In the genomic region with DNA sequence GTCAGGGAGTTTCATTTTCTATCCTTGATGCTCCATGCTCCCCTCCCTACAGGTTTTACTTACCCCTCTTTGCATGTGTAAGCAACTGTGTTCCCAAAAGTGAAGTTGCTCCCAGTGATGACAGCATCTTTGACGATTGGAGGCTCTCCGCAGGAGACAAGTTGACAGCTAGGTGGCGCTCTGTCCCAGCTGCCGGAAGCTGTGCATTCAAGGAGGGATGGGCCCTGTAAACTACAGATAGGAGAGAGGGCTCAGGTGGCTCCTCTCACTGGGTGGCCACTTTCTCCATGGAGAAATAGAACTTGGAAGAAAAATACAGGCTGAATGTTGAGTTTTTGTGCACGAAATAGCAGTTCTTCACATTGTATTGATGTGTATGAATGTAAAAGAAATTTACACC, we compare ENCODE assay signal across 8 mouse cellular contexts.
DNase-seq lines count a peak whose midpoint lies in the region; ATAC-seq and TF ChIP-seq lines count a peak whose summit lies in the region.

No protein-coding gene starts in this region.

- ATAC-seq in activated CD4-positive, CD25-positive, alpha-beta regulatory T cell, adult 4 months, result peak; percentile 71
- ATAC-seq in lung, postnatal 0 days, result no peak

- H3K9me3 ChIP-seq in lung, postnatal 0 days (ENCODE audit: low read length), result no peaks in the 10 kb centered on the region

- H3K79me2 ChIP-seq in C2C12 (ENCODE audit: control insufficient read depth, insufficient read depth), result no peaks in the 10 kb centered on the region

- H3K9ac ChIP-seq in lung, postnatal 0 days (replicated peaks; ENCODE audit: low read depth), result no peak overlapping the region

- WGBS in lung, postnatal 0 days, result 11% methylated on average over 5 of the region's 5 CpGs

- H3K4me3 ChIP-seq in C2C12 (ENCODE audit: insufficient read depth, poor library complexity, severe bottlenecking), result no peak overlapping the region
- H3K4me3 ChIP-seq in lung, postnatal 0 days (ENCODE audit: low read depth, low read length), result no peak overlapping the region

- no peaks in the 10 kb centered on the region for H3K79me3 ChIP-seq in C2C12 (ENCODE audit: low read depth)

- H3K27ac ChIP-seq in lung, postnatal 0 days (ENCODE audit: low read length), result no peak overlapping the region

- no peak for TF ChIP-seq EP300 in lung, postnatal 0 days (IDR thresholded peaks at IDR 0.05)

- H3K4me1 ChIP-seq in lung, postnatal 0 days (ENCODE audit: insufficient read depth, low read depth, low read length), result no peaks in the 10 kb centered on the region

- H3ac ChIP-seq in C2C12 (ENCODE audit: control insufficient read depth, insufficient read length, low read depth), result no peak overlapping the region

- no peaks in the 10 kb centered on the region for H3K36me3 ChIP-seq in C2C12 (ENCODE audit: control insufficient read depth, insufficient read depth)
- H3K36me3 ChIP-seq in lung, postnatal 0 days (ENCODE audit: insufficient read depth, low read length), result no peaks in the 10 kb centered on the region

- H3K27me3 ChIP-seq in C2C12 (ENCODE audit: control insufficient read depth, insufficient read depth, insufficient read length), result no peaks in the 10 kb centered on the region
- H3K27me3 ChIP-seq in lung, postnatal 0 days (replicated peaks; ENCODE audit: insufficient read depth, low read length), result no peaks in the 10 kb centered on the region

- peak; percentile 86 for TF ChIP-seq CTCF in C2C12 (IDR thresholded peaks at IDR 0.05; ENCODE audit: control insufficient read depth, insufficient read depth, insufficient read length)
- peak; percentile 93 for TF ChIP-seq CTCF in lung, postnatal 0 days (IDR thresholded peaks at IDR 0.05)

- peak; percentile 62 to 82 for DNase-seq in cerebellum, postnatal 4 days (ENCODE audit: low spot score in 2 of 2)
- DNase-seq in gastrocnemius, postnatal 10 days, result peak; percentile 76
- peak; percentile 86 to 87 for DNase-seq in kidney, postnatal 4 days
- peak; percentile 73 for DNase-seq in lung, postnatal 0 days (ENCODE audit: low spot score)
- peak; percentile 83 for DNase-seq in retina, embryonic 14.5 days (ENCODE audit: low spot score)
- peak; percentile 92 for DNase-seq in thymus, postnatal 4 days

- H3K4me2 ChIP-seq in lung, postnatal 0 days (replicated peaks; ENCODE audit: low read depth, low read length), result no peak overlapping the region

TF ChIP-seq in C2C12, 6 proteins besides CTCF, POLR2A, EP300 and RAD21:
- TF ChIP-seq CEBPB (IDR thresholded peaks at IDR 0.05; ENCODE audit: low read depth) (no peak), MYOG (IDR thresholded peaks at IDR 0.05; ENCODE audit: control insufficient read depth, extremely low read depth, insufficient read length) (no peak), USF1 (IDR thresholded peaks at IDR 0.05; ENCODE audit: low read depth) (no peak), MYOD1 (IDR thresholded peaks at IDR 0.05; ENCODE audit: control insufficient read depth, insufficient read length, low read depth) (no peak), FOSL1 (IDR thresholded peaks at IDR 0.05; ENCODE audit: insufficient read depth, low read length, poor library complexity, severe bottlenecking) (no peak), MAX (IDR thresholded peaks at IDR 0.05) (no peak)
